Mouse (Mus musculus) monocyte, adult 5-6 weeks (primary cell): ENCODE measurements around the gene Taldo1. TPM values are rescaled to one million over a fixed set of nuclear protein-coding genes. Genes with fewer than 3 reads are reported as not detected.
"Not testable (repeated sequence)": the region's sequence is repeated elsewhere in the genome, so short reads cannot be mapped to it uniquely, and the experiment has no call there.

Experiments
- ATAC-seq: fragments of 153-309, 156-312 bp; replicated peaks from 2 replicates; pipeline ENCODE4 v1.8.0; 2017; ENCODE audit warnings: mild to moderate bottlenecking; ENCODE audit not compliant: low TSS enrichment, insufficient number of reproducible peaks, severe bottlenecking, poor library complexity, low FRiP score
- total RNA-seq: library from RNA; stranded (forward); fragments of 200-1000, 200-491, 200-594 nt; gene quantifications from 3 replicates; pipeline ENCODE4 v1.2.3, GENCODE M21; 2017

Taldo1 gene
- total RNA-seq, 1 experiment from 2014 or later, result 1,201 TPM

DNA sequence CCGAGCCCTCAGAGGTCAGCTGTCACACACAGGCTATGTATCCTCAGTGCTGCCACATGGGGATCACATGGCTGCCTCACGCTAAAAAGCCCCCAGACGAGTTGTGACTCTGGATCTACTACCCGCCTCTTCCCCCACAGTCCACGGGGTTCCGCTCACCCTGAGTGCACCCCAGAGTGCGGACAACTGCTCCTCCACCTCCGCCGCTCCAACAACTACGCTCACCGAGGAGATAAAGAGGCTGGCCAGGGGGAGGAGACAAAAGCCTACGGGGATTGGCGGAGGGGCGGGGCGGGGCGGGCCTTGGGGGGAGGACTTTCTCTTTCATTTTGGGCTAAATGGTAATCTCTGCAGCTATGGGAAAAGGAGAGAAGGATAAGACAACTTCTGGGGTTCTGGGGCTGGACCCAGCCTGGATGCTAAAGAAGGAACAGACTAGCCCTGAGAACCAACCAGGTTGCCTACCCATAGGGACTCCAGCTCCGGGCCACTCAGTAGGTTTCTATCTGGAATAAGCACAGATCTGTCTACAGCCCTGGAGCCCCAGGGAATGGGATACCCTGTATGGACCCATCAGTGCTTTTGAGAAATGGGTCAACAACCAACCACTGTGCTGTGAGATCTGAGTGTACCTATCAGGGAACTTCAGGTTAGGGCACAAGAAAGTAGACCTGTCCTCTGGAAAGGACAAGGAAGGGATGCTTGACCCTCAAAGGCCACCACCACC, 43.3 kb downstream of the Taldo1 start:
- peak; percentile 48 for ATAC-seq

DNA sequence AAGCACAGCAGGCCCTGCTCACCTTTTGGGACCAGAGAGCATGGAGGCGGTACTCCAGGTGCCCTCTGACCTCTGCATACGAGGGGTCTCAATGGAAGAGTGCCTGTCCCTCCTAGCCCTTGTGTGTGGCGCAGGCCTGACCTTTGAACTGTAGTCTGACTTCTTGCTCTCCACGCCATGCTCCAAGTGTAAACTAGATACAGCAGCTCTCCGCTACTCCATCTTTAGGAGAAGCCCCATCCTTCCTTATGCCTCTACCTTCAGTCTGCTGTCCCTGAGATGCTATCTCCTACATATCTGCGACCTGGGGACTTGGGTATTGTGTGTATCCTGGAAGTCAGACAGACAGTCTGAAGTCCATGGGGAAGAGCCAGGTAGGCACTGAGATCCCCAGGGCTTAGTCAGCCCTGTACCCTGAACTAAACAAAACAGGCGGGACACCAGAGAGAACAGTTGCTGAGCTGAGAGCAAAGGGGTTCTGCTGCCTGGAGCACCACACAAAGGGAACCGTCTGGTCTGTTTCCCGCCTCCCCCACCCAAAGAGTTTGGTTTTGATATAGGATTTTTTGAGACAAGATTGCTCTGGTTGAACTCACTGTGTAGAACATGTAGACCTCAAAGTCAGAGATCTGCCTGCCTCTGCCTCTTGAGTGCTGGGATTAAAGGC, 44.0 kb downstream of the Taldo1 start:
- no peak for ATAC-seq

DNA sequence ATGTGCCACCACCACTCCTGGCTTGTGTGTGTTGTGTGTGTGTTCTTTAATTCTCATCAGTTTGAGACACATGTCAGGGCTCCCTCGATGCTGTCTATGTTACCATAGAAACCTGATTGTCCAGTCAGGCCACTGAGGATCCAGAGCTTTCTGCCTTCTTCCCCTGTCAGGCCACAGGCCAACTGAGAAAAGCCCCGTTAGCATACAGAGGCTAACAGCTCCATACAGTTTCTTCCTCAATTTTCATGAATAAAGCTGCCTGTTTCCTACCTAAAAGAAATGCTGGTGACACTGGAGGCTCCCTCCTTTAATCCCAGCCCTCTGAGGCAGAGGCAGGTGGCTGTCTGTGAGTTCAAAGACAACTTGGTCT, 44.5 kb downstream of the Taldo1 start:
- no peak for ATAC-seq

DNA sequence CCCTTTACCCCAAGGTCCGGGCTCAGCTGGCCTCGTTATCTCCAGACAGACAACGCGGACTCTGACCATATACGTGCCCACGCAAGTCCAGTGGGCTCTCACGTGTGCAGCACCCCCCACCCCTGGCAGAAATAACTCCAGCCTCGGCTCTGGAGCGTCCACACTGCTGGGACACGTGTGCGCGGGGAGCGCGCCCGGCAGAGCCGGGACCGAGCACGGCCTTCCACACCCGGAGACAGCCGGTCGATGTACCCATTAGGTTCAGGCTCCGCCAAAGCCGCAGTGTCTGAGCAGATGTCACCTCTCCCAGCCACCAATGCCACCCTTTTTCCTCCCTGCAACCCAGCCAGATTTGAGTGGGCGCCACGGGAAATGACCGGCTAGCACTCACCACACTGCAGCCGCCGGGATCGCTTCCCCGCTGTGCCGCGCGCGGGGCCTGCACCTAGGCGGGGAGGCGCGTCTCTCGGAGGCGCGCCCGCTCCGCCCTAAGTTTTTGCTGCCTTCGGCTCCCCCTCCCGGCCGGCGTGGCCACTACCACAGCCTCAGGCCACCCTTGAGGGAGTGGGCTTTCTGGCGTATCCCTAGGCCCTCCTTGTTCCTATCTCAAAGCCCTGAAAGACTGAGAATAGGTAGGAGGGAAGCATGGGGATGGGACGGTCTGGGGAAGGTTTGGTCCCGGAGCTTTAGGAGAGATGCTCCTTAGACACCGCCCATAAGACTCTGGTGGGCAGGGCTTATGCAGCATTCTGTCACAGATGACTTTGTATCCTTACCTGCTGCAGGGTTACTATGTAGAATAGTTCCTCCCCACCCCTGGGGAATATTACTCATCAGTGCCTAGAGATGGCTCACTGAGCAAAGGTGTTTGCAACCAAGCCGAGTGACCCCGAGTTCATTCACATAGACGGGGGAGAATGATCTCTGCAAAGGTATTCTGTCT, 45.5 kb downstream of the Taldo1 start, which contains the start of gene Slc25a22:
Slc25a22 (minus strand) TSS at position 715 of the 943 bp plus-strand sequence.
- peak; percentile 33 for ATAC-seq

- no peak for ATAC-seq
These were observed 46.4 kb downstream of the Taldo1 start for GRCm38 (mm10) chr7:141438201-141438968.

DNA sequence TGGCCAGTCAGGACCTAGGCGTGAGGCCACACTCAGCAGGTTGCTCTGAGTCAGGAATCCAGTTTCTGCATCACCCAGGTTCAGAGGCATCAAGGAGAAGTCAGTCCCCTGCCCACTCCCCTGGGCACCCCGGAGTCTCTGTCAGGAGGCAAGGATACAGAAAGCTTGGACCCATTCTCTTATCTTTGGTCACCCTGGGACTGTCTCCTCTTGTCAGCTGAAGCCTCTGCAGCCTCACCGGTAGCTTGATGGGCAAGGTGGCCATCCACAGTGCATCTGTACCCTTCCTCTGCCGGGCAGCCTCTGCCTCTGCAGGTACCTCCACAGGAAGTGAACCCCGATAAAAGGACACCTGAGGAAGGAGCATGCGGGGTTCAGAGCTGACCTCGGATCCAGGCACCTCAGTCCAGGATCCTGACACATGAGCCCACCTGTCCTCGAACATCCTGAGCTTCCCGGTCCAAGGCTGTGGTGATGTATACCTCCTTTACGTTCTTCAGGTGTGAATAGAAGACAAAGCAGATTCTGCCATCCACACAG, 47.2 kb downstream of the Taldo1 start:
- ATAC-seq, result no peak

DNA sequence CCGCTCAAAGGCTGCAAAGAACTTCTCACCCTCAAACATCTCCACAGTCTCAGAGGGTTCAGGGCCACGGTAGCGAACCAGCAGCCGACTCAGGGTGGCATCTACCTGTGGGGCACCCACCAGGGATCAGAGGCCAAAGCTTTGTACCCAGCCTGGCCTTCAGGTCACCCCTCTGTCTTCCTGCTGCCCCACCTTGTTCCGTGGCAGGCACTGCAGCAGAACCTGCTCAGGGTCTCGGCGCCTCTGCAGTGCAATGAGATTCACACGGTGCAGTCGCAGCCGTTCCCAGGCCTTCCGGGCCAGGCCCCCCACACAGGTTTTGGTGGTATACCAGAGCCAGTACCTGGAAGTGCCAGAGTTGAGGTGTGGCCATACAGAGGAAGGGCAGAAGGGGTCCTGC, 47.8 kb downstream of the Taldo1 start:
- ATAC-seq, result no peak

GRCm38 (mm10) chr7:141440613-141441012, 48.6 kb downstream of the Taldo1 start:
- ATAC-seq, result no peak

DNA sequence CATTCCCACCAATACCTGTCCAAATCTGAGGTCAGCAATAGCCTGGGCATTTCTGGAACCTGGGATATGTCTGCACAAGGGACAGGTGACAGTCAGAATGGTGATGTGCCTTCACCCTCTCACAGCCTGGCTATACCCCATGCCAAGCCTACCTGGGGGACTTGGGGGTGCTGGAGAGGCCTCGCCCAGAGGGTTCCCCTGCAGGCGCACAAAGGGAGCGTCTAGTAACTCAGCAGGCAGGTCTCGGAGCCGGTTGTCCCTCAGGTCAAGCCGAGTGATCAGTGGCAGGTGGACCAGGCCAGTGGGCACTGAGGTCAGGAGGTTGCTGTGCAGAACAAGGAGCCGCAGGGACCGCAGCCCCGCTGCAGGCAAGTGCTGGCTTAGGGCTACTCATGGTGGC, 49.5 kb downstream of the Taldo1 start:
- no peak for ATAC-seq

GRCm38 (mm10) chr7:141442199-141442598, 50.2 kb downstream of the Taldo1 start:
- no peak for ATAC-seq

GRCm38 (mm10) chr7:141443081-141443821, 51.3 kb downstream of the Taldo1 start:
- no peak for ATAC-seq

DNA sequence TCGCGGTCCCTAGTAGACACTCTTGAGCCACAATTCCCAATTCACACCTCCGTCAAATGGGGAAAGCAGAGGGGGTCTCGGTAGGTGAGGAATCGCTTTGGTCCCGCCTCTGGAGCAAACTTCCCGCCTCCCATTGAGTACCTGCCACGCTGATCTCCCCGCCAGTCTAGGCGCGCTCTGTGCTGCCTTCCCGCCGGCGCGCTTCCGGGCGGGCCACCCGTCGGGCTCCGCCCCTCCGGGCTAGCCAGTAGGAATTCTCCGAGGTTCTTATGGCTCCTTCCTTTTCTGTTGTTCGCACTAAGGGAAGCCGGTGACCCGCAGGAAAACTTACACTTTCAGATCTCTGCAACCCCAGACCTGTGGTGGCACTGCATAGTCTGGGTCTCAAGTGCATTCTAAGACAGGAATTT, 51.8 kb downstream of the Taldo1 start, which contains the start of gene Pidd1:
Pidd1 (minus strand) TSS at position 198 of the 410 bp plus-strand sequence.
- ATAC-seq, result no peak

DNA sequence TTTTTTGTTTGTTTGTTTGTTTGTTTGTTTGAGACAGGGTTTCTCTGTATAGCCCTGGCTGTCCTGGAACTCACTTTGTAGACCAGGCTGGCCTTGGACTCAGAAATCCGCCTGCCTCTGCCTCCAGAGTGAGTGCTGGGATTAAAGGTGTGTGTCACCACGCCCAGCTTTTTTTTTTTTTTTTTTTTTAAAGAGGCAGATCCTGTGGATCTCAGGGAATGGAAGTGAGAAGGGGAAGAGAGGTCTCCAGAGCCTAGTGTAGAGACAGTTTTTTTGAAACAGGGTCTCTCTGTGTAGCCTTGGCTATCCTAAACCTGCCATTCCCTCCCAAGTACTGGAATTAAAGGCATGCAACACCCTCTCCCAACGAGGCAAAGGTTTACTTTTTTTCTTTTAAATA, 54.4 kb downstream of the Taldo1 start:
- ATAC-seq, result not testable (repeated sequence)

GRCm38 (mm10) chr7:141447110-141447991, 55.4 kb downstream of the Taldo1 start, which contains the start of gene Rplp2:
TSS of gene Rplp2 (plus strand) at chr7:141447370.
- peak; percentile 89 for ATAC-seq

GRCm38 (mm10) chr7:141451928-141452327, 59.9 kb downstream of the Taldo1 start:
- no peak for ATAC-seq
